Mouse (Mus musculus) limb, embryonic 10.5 days (tissue): ENCODE data around the gene Tm2d3. TPM values are rescaled to one million over a fixed set of nuclear protein-coding genes. Genes with fewer than 3 reads are reported as not detected.
A peak's percentile ranks its signal among the peaks of the same experiment; 100 is the strongest.

Source experiments
- DNase-seq: peaks from one replicate; pipeline ENCODE4 v3.0.0-alpha.2; 2017; ENCODE audit warnings: low spot score
- H3K27ac ChIP-seq: fragments of 300-500 bp; sonication (generic); 2 replicates; pipeline ENCODE4 v1.5.1; 2016; ENCODE audit warnings: mild to moderate bottlenecking
- H3K27me3 ChIP-seq: fragments of 300-500 bp; sonication (generic); 2 replicates; pipeline ENCODE4 v1.6.1; 2016; ENCODE audit warnings: low read depth, mild to moderate bottlenecking; ENCODE audit not compliant: poor library complexity, severe bottlenecking
- H3K36me3 ChIP-seq: fragments of 300-500 bp; sonication (generic); 2 replicates; pipeline ENCODE4 v1.6.1; 2016; ENCODE audit warnings: mild to moderate bottlenecking, moderate library complexity
- H3K4me1 ChIP-seq: fragments of 300-500 bp; sonication (generic); 2 replicates; pipeline ENCODE4 v1.6.1; 2016
- H3K4me3 ChIP-seq: fragments of 300-500 bp; sonication (generic); 2 replicates; pipeline ENCODE4 v1.5.1; 2016; ENCODE audit warnings: mild to moderate bottlenecking, moderate library complexity
- H3K9me3 ChIP-seq: fragments of 300-500 bp; sonication (generic); replicated peaks from 2 replicates; pipeline ENCODE4 v1.6.1; 2016; ENCODE audit warnings: mild to moderate bottlenecking
- WGBS: fragments of 180-500 bp; shearing (Covaris S2); methylation state at CpG from one replicate; pipeline ENCODE4 v1.1.7; 2016; 5-methylcytosine and 5-hydroxymethylcytosine counted together
- polyA plus RNA-seq: library from polyadenylated mRNA; unstranded; fragments of >200 nt; fragmentation: Nextera tagmentation; extraction: Ambion mirVana; gene quantifications from 2 replicates; pipeline ENCODE4 v1.2.1, GENCODE M21; 2016

Tm2d3 gene
- polyA plus RNA-seq, 1 experiment from 2014 or later, result 73.3 TPM

DNA sequence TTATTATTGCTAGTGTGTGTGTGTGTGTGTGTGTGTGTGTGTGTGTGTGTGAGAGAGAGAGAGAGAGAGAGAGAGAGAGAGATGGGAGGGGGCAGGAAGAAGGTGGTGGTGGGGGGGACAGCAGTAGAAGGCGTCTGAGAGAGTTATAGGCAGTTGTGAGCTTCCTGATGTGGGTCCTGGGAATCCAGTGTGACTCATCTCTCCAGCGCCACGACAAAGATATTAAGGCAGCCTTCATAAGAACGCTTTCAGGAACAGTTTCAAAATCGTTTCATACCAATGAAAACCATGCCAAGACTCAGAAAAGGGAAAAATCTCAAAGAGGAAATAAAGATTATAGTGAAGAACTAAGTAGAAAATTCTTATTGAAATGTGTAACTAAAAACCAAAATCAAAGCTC lies 9.8 kb upstream of the Tm2d3 start:
- peaks cover 8% of the 10 kb centered on the region for H3K4me1 ChIP-seq
- H3K36me3 ChIP-seq, result no peaks in the 10 kb centered on the region
- 78% methylated on average over 5 of the region's 5 CpGs for WGBS

DNA sequence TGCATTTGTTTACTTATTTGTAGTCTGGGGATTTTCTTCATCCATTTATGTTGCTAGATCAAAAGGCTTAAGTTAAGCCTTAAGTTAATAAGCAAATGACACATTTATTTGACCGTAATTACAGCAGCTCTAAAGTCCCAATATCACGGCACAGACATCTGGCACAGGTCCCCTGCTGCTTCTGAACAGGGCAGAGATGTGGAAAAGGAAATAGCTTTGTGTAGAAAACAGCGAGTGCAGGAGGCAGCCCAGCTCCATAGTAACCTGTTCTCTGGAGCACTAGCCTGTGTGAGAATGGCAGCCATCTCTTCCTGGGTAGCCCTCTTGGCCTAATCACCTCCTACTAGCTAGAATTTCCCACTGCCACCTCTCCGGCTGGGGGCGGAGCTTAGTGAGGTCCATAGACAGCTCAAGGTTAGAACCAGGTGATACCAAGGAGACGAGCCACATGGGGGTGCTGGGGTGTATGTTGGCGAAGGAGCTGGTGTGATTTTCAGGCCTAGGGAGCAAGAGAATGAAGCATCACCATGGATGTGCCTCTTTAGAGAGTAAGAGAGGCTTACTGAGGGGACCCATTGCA lies 6.6 kb upstream of the Tm2d3 start:
- peaks cover 4% of the 10 kb centered on the region for H3K4me1 ChIP-seq
- 53% methylated on average over 7 of the region's 7 CpGs for WGBS
- no peaks in the 10 kb centered on the region for H3K9me3 ChIP-seq
- H3K36me3 ChIP-seq, result no peaks in the 10 kb centered on the region
- peak overlapping the region; percentile 25; the same call in 1 of the 2 replicates for H3K27ac ChIP-seq
- DNase-seq, result no peak
- H3K4me3 ChIP-seq, result no peak overlapping the region
- H3K27me3 ChIP-seq, result no peaks in the 10 kb centered on the region

More for the DNA sequence above, 9.8 kb upstream of the Tm2d3 start:
- Histone ChIP-seq H3K9me3 (no peaks in the 10 kb centered on the region), H3K27me3 (no peaks in the 10 kb centered on the region), H3K4me3 (no peak overlapping the region), H3K27ac (no peak overlapping the region)
- no peak for DNase-seq

DNA sequence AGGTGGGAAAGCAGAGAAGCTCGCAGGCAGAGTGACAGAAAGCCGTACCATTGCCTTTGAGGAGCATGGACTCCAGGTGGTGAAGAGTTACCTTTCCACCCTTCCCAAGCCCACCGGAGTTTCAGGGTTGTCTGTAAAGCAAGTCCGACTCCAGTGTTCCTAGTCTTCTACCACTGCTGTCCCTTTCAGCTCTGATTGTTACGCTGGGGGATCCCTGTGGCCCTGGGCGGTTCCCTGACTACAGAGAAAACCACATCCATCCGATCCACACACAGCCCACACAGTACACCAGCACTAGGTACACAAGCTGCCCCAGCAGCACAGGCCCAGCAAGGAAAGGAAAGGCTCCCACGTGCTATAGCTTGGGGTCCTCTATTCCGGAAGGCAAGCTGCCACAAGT lies 4.3 kb upstream of the Tm2d3 start:
- Histone ChIP-seq H3K4me1 (peaks cover 4% of the 10 kb centered on the region), H3K27me3 (no peaks in the 10 kb centered on the region), H3K9me3 (no peaks in the 10 kb centered on the region), H3K27ac (no peak overlapping the region), H3K4me3 (no peak overlapping the region), H3K36me3 (no peaks in the 10 kb centered on the region)
- WGBS, result 87% methylated on average over 9 of the region's 9 CpGs
- DNase-seq, result no peak

DNA sequence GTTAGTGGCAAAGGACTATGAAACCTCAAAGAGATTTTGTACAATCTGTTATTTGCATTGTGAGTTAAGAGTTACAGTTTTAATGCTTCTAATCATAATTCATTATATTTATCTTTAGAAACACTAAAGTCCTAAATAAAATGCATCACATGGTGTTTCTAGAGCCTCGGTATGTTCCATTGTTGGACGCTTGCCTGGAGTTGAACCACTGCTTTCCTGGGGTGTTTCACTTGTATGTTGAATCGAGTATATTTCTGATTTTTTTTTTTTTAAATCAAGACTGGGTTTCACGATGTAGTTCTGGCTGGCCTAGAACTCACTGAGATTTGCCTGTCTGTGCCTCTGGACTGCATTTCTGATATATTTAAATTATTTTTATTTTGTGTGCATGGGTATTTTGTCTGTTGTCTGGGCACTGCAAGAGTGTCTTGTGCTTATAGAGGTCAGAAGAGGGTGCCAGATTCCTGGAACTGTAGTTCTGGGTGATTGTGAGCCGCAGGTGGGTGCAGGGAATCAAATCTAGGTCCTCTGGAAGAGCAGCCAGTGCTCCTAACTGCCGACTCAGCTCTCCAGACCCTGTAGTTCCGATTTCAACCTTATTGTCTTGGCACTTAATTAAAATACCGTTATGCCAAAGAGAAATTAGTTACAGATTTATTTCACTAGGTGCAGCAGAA lies 1.1 kb downstream of the Tm2d3 start:
- H3K36me3 ChIP-seq, result peaks cover 22% of the 10 kb centered on the region
- WGBS, result 84% methylated on average over 8 of the region's 8 CpGs

DNA sequence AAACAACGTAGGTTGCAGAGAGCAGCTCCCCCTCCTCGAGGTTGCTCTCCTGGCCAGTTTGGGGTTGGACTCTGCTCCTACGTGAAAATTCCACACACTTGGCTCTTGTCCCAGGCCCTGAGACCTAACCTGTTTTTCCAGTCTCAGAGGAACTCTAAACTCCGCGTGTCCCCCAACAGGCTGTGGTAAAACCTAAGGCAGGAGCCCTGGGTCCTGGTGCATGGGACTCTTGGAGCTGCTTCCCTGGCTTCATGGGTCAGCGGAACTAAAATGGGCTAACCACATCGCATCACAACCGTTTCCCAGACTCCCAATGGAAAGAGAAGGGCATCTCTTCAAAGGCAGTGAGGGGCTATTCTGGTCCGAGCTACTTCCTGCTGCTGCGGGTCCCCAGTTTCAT lies 1.9 kb downstream of the Tm2d3 start:
- Histone ChIP-seq H3K9me3 (no peaks in the 10 kb centered on the region), H3K27ac (peak overlapping the region; percentile 94), H3K4me3 (peak overlapping the region; percentile 90), H3K36me3 (peaks cover 30% of the 10 kb centered on the region), H3K27me3 (no peaks in the 10 kb centered on the region), H3K4me1 (peaks cover 17% of the 10 kb centered on the region)
- DNase-seq, result no peak
- WGBS, result under 1% methylated on average over 10 of the region's 10 CpGs

More for the DNA sequence above, 1.1 kb downstream of the Tm2d3 start:
- H3K9me3 ChIP-seq, result no peaks in the 10 kb centered on the region
- peaks cover 17% of the 10 kb centered on the region for H3K4me1 ChIP-seq
- no peak overlapping the region for H3K27ac ChIP-seq
- H3K4me3 ChIP-seq, result peak overlapping the region; percentile 90
- no peak for DNase-seq
- H3K27me3 ChIP-seq, result no peaks in the 10 kb centered on the region

DNA sequence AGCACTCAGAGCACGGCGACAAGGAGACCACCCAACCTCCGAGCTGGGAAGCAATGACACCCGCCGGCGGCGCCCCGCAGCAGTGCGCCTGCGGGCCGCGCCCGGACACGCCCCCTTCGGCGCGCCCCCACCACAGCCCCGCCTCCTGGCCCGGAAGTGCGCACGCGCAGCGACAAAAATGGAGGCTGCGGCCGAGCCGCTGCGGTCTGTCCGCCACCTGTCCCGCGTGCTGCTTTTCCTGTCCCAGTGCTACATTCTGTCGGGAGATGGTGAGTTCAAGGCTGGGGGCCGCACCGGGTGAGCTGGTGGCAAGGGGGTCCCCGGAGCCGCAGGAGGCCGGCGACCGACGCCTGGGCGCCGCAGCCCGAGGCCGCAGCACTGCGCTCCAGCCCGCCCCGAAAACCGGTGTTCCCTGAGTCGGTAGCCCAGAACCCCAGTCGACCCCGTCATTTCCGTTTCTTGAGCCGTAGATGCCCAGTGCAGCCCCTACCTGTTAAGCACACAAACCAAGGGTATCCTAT lies 2.4 kb downstream of the Tm2d3 start:
- under 1% methylated on average over 52 of the region's 52 CpGs for WGBS
- peak overlapping the region; percentile 94 for H3K27ac ChIP-seq
- H3K9me3 ChIP-seq, result no peaks in the 10 kb centered on the region
- H3K4me3 ChIP-seq, result peak overlapping the region; percentile 90
- peak; percentile 92 for DNase-seq
- no peaks in the 10 kb centered on the region for H3K27me3 ChIP-seq
- H3K36me3 ChIP-seq, result peaks cover 35% of the 10 kb centered on the region
- H3K4me1 ChIP-seq, result peaks cover 17% of the 10 kb centered on the region

DNA sequence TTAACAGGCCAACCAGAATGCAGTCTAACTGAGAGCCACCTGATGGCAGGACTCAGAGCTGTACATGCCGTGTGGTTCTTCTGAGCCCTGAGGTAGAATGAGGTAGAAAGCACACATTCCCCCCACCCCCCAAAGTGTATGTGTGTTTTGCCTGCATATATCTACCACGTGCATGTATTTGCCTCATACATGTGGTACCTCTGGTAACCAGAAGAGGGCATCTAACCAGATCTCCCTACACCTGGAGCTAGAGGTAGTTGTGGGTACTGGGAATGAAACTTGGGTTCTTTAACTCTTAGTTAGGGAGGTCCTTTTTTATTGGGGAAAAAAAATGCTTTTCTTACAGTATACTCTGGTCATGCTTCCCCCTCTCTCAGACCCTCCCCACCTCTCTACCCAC lies 5.5 kb downstream of the Tm2d3 start:
- H3K27me3 ChIP-seq, result no peaks in the 10 kb centered on the region
- no peak overlapping the region for H3K27ac ChIP-seq
- H3K36me3 ChIP-seq, result peaks cover 66% of the 10 kb centered on the region
- H3K4me3 ChIP-seq, result no peak overlapping the region
- WGBS, result 60% methylated on average over 2 of the region's 2 CpGs
- DNase-seq, result no peak
- peaks cover 17% of the 10 kb centered on the region for H3K4me1 ChIP-seq
- H3K9me3 ChIP-seq, result no peaks in the 10 kb centered on the region

DNA sequence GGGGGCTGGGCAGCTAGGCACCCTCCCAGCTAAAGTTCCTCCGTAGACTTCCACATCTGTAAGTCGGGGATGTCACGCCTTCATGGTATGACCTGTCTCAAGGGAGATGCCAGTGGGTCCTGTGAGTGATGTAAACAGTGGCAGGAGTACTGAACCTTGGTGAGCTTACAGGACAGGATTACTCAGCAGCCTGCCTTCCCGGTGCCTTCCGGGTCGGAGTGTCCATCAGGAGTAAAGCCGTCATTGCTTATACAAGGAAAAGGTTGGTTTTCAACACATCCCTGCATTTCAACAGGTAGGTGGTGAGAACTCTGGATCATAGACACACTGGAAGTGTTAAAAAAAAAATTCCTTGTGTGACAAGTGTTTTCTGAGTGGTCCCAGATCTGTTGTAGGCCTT lies 11.1 kb downstream of the Tm2d3 start:
- DNase-seq, result no peak
- Histone ChIP-seq H3K4me3 (no peak overlapping the region), H3K27me3 (no peaks in the 10 kb centered on the region), H3K36me3 (peaks cover 59% of the 10 kb centered on the region), H3K9me3 (no peaks in the 10 kb centered on the region), H3K4me1 (peaks cover 7% of the 10 kb centered on the region; the same call in 1 of the 2 replicates), H3K27ac (no peak overlapping the region)
- WGBS, result 93% methylated on average over 7 of the region's 7 CpGs

DNA sequence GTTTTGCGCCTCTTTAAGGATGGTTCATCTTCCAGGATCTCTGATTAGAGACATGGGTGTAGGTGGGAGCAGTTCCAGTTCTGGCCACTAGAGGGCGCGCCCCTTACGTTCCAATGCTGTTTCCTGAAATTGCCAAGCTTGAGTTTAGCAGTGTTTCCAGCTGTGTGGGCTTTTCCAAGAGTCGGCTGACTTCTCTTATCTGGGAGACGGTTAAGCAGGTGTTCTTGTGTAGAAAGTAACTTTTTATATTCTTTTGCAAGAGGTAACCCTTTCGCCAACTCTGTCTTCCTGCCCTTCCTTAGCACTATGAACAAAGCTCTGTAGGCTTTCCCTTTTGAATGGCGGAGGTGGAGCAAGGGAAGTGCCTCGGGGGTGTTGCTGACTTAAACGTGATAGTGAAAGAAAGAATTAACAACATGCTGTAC lies 13.9 kb downstream of the Tm2d3 start:
- no peaks in the 10 kb centered on the region for H3K9me3 ChIP-seq
- peak overlapping the region; percentile 30; the same call in 1 of the 2 replicates for H3K27ac ChIP-seq
- H3K4me1 ChIP-seq, result peaks cover 7% of the 10 kb centered on the region; the same call in 1 of the 2 replicates
- peak overlapping the region; percentile 27; the same call in 1 of the 2 replicates for H3K4me3 ChIP-seq
- peaks cover 31% of the 10 kb centered on the region for H3K36me3 ChIP-seq
- H3K27me3 ChIP-seq, result no peaks in the 10 kb centered on the region
- 20% methylated on average over 10 of the region's 10 CpGs for WGBS
- peak; percentile 89 for DNase-seq

DNA sequence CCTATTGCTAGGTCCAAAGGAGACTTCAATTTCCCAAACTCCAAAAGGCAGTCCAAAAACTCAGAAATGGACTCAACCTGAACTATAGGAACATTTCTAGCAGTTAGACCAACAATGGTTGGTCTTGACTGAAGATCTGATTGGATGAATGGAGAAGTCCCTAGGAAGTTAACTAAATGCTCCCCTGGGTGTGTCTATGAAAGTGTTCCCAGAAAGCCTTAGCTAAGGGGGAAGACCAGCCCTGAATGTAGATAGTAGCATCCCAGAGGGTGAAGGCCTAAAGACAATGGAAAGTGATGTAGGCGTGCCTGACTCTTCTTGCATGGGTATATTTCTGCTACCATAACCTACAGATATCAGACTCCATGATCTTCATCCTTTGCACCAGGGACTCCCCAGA lies 17.5 kb downstream of the Tm2d3 start:
- no peak overlapping the region for H3K4me3 ChIP-seq
- H3K4me1 ChIP-seq, result peaks cover 7% of the 10 kb centered on the region; the same call in 1 of the 2 replicates
- H3K9me3 ChIP-seq, result no peaks in the 10 kb centered on the region
- WGBS, result 100% methylated on average over 1 of the region's 1 CpGs
- no peak overlapping the region for H3K27ac ChIP-seq
- H3K36me3 ChIP-seq, result no peaks in the 10 kb centered on the region
- no peak for DNase-seq
- peaks cover 6% of the 10 kb centered on the region; the same call in 1 of the 2 replicates for H3K27me3 ChIP-seq

DNA sequence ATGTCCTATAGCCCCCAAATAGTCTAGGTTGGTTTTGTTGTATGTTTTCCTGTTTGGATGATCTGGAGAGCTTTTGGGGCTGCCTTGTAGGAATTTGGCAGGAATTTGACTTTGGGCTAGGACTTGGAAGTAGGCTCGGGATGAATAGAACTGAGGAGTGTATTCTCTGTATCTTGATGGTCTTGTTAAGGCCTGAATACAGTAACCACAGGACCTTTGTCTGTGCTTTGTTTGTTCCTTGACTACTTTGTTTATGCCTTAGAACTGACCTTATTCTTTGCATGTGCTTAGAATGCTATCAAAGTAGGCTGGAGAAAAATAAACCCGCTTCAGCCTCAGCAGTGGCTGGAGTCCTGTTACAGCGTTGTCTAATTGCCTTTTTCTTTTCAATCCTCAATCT lies 19.3 kb downstream of the Tm2d3 start:
- Histone ChIP-seq H3K27ac (no peak overlapping the region), H3K4me3 (no peak overlapping the region)
- WGBS, result 86% methylated on average over 3 of the region's 3 CpGs

DNA sequence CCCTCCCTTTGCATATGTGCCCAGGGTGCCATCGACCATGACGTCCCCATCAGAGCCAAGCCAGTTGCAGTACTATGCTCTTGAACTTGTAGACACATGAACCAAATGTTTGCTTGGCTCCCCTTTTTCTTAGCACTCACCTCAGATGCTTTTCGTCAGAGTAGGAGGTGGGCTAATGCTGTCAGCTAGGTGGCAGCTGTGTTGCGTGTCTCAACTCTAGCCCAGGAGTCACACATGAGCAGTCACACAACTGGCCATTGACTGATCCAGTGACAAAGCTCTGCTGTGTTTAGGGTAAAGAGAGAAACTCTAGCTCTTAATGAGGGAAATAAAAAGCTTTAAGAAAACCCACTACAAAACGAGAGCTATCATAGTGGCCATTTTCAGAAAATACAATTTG lies 22.8 kb downstream of the Tm2d3 start:
- H3K9me3 ChIP-seq, result no peaks in the 10 kb centered on the region
- H3K4me1 ChIP-seq, result 0 out of 2 replicates have a peak, but pooled peaks cover 4% of the 10 kb centered on the region
- H3K27me3 ChIP-seq, result peaks cover 6% of the 10 kb centered on the region; the same call in 1 of the 2 replicates
- no peaks in the 10 kb centered on the region for H3K36me3 ChIP-seq
- no peak for DNase-seq
- WGBS, result 69% methylated on average over 5 of the region's 5 CpGs
- H3K27ac ChIP-seq, result no peak overlapping the region
- H3K4me3 ChIP-seq, result no peak overlapping the region

More for the DNA sequence above, 19.3 kb downstream of the Tm2d3 start:
- Histone ChIP-seq H3K9me3 (no peaks in the 10 kb centered on the region), H3K4me1 (peaks cover 1% of the 10 kb centered on the region; the same call in 1 of the 2 replicates), H3K36me3 (no peaks in the 10 kb centered on the region), H3K27me3 (peaks cover 6% of the 10 kb centered on the region; the same call in 1 of the 2 replicates)
- DNase-seq, result no peak

DNA sequence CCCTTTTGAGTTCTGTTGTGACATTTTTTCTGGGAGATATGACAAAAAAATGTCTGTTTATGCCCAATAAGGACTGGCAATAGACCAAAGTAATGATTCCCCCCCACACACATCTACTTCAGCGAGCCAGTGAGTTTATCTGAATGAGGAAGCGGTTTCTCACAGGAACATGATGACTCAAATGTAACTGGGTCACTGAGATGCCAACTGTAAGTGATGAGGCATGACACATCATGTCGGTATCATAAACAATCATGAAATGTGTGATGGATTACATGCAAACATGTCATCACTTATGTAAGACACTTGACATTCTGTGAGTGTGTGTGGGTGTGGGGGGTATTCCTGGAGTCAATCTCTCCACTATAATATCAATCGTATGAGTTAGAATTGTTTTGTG lies 23.3 kb downstream of the Tm2d3 start:
- WGBS, result 91% methylated on average over 4 of the region's 4 CpGs
- Histone ChIP-seq H3K9me3 (no peaks in the 10 kb centered on the region), H3K27me3 (peaks cover 6% of the 10 kb centered on the region; the same call in 1 of the 2 replicates), H3K4me3 (no peak overlapping the region), H3K36me3 (no peaks in the 10 kb centered on the region), H3K4me1 (0 out of 2 replicates have a peak, but pooled peaks cover 4% of the 10 kb centered on the region), H3K27ac (no peak overlapping the region)
- no peak for DNase-seq
